Mouse (Mus musculus) CD4-positive, CD25-positive, alpha-beta regulatory T cell, adult 4 months (primary cell): ENCODE results near the gene Gm20388. TPM values are rescaled to one million over a fixed set of nuclear protein-coding genes. Genes with fewer than 3 reads are reported as not detected.

Source experiments
- ATAC-seq: one replicate; pipeline ENCODE4 v1.8.0; 2017
- polyA plus RNA-seq, 2 experiments: library from polyadenylated mRNA; unstranded; fragments of 100-300 nt; shearing (Covaris generic); gene quantifications; one replicate each; pipeline ENCODE4 v1.2.1; 2017

Gm20388 gene
- polyA plus RNA-seq, 2 experiments from 2014 or later = 10.7 to 12.8 TPM

DNA sequence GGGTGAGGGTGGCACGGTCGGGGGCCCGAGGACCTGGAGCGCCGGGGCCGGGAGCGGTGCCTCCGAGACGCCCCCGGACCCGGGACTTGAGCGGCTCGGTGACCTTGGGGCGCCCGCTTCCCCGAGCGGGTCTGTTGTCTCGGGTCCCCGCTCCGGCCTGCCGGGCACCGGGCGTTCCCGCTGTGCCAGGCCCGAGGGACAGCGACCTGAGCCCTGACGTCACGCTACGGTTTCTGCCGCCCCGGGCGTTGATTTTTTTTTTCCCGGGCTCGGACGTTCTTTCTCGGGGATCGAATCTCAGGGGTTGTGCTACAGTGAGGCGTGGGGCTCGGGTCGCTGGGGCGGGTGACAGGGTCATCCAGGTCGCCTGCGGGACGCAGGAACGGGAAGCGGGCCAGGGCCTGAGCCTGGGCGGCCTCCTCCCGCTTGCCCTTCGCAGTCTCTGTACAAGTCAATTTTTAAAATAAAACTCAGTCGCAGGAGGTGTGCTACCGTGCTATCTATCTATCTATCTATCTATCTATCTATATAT is 757.8 kb downstream of the Gm20388 start, which contains the start of gene Emc8:
Gene Emc8 (minus strand): TSS at position 200 of the 532 bp plus-strand sequence.
- ATAC-seq = peak; percentile 1

DNA sequence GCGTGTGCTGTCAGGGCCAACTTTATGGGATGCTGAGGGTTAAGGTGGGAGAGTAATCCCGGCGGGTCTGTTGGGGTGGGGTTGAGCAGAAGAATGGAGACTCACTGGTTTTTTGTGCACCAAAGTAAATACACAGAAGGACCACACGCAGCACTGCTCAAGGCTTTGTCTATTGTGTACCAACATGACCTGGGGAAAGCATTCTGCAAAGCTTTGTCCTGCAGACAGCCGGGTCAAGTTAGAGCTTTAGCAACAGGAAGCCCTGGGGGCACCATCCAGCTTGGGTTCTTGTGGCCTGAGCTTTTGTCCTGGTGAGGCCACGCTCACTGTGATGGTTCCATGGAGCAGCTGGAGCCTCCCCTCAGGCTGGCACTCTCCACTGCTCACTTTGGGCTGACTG is 761.1 kb downstream of the Gm20388 start:
- ATAC-seq = no peak

DNA sequence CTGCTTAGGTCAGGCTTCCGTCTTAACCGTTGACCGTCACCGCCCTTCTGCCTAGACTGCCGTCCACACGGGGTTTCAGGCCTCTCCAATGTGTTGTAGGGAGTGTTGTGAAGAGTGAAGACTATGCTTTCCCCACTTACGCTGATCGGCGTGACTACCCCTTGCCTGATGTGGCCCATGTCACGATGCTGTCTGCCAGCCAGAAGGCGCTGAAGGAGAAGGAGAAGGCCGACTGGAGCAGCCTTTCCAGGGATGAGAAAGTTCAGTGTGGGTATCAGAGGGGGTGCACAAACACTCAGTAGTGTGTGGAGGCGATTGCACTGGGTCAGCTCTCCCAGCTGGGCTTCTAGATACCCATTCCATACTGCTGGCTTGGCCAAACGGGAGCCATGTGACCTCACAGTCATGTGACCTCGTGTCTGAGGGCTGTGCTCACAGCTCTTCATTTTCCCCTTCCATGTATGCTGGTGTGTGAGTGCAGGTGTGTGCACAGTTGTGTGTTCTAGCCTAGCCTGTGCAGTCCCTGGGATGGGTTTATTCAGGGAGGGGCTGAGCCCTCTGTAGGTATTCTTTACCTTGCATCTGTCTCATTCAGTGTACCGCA is 762.1 kb downstream of the Gm20388 start:
- no peak for ATAC-seq

DNA sequence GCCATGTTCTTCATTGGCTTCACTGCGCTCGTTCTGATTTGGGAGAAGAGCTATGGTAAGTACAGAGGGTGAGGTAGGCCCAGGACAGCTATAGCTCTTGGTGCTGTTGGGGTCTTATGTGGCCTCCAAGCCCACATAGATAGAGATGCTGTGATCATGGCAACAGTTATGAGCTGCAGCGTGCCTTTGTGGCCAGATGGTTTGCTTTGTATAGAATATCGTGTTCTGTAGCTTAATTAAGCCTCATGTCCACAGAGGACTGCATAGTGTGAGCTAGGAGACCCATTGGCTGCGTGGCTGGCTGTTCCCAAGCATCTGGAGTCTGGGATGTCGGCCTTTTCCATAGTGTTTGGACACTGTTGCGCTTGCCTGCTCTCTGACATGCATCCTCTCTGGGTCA is 762.7 kb downstream of the Gm20388 start:
- ATAC-seq = no peak

GRCm38 (mm10) chr8:120675718-120676117 is 765.1 kb downstream of the Gm20388 start:
- ATAC-seq = no peak

DNA sequence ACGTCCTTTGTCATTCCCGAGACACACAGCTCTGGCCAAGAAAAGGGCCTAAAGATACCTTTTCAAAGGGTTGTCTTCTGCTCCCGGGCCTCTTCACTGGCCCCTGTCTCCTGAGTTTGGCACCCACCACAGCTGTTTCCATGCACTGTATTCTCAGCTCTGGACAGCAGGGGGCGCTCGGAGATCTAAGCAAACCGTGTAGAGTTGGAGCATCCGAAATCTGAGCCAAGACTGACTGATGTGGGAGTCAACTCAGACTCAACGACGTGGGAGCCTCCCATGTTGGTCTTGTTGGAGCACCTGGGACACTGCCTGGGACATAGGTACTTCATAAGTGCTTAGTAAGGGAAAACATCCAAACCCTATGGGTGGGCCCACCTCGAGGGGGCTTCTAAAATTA is 767.8 kb downstream of the Gm20388 start:
- peak; percentile 79 for ATAC-seq

DNA sequence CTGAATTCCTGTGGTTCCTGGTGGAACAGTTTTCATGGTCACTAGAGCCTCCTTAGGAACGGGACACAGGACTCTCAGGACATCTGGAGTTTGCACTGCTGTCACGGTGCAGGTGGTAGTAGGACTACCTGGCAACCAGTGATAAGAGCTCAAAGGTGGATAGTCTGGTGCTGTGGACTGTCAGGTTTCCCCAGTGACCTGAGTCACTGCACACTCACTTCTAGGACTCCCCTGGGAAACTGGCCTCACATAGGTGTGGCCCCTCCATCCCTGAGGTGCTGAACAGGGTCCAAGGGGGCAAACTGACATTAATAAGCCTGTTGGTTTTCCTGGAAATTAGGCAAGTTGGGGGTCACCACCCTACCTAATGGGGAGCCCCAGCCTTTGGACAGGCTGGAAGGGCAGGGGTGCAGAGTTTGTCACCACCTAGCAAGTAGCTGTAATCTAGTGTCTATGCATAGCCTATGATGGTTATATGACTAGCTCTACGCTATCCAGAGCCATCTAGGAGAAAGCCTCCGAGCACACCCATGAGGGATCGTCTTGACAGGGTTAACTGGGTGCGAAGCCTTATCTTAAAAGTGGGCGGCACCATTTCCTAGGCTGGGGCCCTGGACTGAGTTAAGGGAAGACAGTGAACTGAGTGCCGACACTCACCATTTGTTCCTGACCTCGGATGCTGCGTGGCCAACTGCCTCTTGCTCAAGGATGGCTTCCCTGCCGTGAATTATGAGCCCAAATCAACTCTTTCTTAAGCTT is 769.2 kb downstream of the Gm20388 start:
- no peak for ATAC-seq

DNA sequence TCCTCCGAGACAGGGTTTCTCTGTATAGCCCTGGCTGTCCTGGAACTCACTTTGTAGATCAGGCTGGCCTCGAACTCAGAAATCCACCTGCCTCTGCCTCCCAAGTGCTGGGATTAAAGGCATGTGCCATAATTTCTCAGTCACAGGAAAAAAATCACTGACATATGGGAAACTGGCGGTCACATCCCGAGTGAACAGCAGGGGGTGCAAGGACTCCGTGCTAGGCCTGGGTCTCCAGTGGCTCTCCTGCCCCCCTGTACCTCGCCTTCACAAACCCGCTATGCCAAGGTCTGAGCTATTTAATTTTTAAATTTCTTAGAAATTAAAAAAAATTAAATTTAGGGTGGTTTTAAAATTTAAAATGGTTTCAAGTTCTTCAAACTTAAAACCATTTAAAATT is 769.8 kb downstream of the Gm20388 start:
- ATAC-seq = peak; percentile 42

- no peak for ATAC-seq
Observed at GRCm38 (mm10) chr8:120681113-120681512, 770.5 kb downstream of the Gm20388 start.

DNA sequence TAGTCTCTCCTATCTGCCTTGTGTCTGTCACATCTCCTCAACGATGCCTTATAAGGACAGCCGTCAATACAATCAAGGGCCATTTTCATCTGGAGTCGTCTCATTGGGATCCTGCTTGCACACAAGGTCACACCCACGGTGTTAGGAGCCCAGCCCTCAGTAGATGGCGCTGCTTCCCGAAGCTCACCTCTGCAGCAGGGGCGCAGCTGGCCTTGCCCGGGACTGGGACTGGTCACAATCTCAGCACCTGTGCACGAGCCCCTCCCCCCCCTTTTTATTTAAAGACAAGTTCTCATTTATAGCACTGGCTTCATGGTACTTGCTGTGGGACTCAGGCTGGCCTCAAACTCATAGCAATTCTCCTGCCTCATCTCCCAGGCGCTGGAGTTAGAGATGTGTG is 773.0 kb downstream of the Gm20388 start:
- ATAC-seq = peak; percentile 80

- ATAC-seq = no peak
Observed at GRCm38 (mm10) chr8:120684082-120684481, 773.4 kb downstream of the Gm20388 start.

- no peak for ATAC-seq
Observed at GRCm38 (mm10) chr8:120685097-120685496, 774.5 kb downstream of the Gm20388 start.

GRCm38 (mm10) chr8:120685591-120685990 is 775.0 kb downstream of the Gm20388 start:
- ATAC-seq = no peak

DNA sequence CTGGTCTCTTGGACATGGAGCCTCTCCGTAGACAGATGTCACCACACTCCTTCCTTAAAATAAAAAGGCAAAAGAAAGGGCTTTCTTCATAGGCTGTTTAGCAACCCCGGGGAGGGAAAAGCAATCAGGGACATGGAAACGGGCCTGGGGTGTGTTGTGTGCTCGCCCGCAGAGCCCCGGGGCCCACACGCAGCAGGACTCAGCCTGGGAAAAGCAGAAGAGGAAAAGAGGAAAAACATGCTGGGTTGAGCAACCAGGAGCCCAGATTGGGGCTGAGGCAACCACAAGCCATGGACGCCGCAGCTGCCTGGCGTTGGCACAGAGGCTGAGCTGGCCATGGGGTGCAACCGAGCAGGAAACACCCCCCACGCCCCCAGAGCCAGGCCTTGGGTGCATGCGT is 775.4 kb downstream of the Gm20388 start:
- ATAC-seq = no peak

DNA sequence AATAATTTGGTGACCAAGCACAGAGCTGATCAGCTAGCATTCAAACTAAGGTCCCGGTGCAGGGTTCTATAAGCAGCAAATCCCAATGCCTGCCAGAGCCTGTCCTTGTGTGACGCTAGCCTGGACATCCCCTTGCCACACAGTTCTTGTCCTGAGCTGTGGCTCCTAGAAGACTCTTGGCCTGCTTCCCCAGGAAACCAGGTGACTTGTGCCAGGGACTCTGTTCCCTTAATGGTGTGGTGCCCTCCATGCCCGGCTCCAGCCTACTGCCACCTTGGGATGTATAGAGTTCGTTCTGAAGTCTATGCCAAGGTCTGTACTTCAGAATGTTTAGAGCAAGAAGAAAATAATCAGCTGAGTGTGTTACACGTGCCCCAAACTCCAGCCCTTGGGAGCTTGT is 775.9 kb downstream of the Gm20388 start:
- no peak for ATAC-seq

DNA sequence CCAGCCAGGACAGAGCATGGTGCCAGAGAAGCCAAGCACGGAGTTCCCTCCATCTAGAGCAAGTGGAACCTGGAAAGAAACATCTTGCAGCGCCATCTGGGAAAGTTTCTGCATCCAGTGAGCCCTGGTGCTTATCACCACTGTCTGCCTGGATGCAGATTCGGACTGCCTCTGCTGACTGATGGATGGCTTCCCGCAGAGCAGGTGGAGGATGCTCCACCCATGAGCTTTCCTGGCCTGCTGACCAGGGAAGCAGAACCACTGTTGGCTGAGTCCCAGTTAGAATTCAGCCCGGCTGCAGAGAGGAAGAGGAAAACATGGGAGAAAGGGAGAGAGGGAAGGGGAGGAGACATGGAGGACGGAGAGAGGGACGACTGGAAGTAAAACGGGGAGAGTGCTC is 777.1 kb downstream of the Gm20388 start:
- ATAC-seq = no peak

- ATAC-seq = no peak
Observed at GRCm38 (mm10) chr8:120688511-120688910, 777.9 kb downstream of the Gm20388 start.

GRCm38 (mm10) chr8:120692934-120693333 is 782.3 kb downstream of the Gm20388 start:
- no peak for ATAC-seq

DNA sequence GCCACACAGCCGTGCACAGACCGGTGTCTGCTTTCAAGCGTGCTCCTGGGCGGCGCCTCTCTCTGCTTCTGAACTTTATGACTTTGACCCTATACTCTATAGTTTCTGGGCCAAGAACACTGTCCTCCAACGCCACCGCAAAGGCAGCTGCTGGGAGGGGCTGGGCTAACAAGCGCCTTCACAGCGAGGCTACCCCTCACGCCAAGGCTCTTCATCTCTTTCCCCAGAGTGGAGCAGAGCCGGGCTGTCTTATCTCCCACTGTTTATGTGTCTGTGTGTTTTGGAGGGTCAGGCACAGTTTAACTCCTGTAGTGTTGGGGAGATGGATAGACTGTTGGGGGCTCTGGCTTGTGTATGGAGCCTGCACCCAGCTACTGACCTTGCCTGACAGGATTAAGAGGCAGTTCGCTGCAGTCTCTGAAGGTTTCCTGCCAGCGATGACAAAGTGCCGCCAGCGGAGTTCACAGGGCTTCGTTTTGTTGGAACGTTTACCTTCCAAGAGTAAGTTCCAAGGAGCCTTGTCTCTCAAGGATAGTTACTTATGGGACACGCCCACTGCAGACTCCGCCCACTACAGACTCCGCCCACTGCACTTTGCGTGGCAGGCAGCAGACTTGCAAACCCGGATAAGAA is 783.3 kb downstream of the Gm20388 start:
- ATAC-seq = no peak

- no peak for ATAC-seq
Observed at GRCm38 (mm10) chr8:120696401-120697153, 785.9 kb downstream of the Gm20388 start.

GRCm38 (mm10) chr8:120697154-120697978 is 786.7 kb downstream of the Gm20388 start:
- no peak for ATAC-seq

- no peak for ATAC-seq
Observed at GRCm38 (mm10) chr8:120697979-120698272, 787.3 kb downstream of the Gm20388 start.
